ENCODE assay signal across 8 mouse cellular contexts in genomic region chr10:62980039-62980954, GRCm38 (mm10). TPM values are rescaled to one million over a fixed set of nuclear protein-coding genes. Genes with fewer than 3 reads are reported as not detected.
DNase-seq lines count a peak whose midpoint lies in the region; ATAC-seq lines count a peak whose summit lies in the region.

Gene Rufy2 (plus strand): TSS chr10:62980223.

- ATAC-seq in hindbrain, embryonic 14.5 days (ENCODE audit: low FRiP score) = peak; percentile 93

- H3K9ac ChIP-seq in hindbrain, embryonic 14.5 days = peak within 1 kb of the TSS; percentile 80

- H3K4me1 ChIP-seq in hindbrain, embryonic 14.5 days (replicated peaks; ENCODE audit: control insufficient read depth, insufficient read depth, low read length) = peaks cover 11% of the 10 kb centered on the region; the same call in 1 of the 2 replicates

- H3K27ac ChIP-seq in hindbrain, embryonic 14.5 days = peak within 1 kb of the TSS; percentile 92

- H3K36me3 ChIP-seq in hindbrain, embryonic 14.5 days (replicated peaks; ENCODE audit: control insufficient read depth, insufficient read depth) = peaks cover 28% of the 10 kb centered on the region

- H3K4me3 ChIP-seq in hindbrain, embryonic 14.5 days (replicated peaks; ENCODE audit: low read length) = peak within 1 kb of the TSS; percentile 71

- no peaks in the 10 kb centered on the region for H3K9me3 ChIP-seq in hindbrain, embryonic 14.5 days (ENCODE audit: control insufficient read depth, low read length)

- H3K4me2 ChIP-seq in hindbrain, embryonic 14.5 days (replicated peaks) = peak within 1 kb of the TSS; percentile 59

- WGBS in hindbrain, embryonic 14.5 days = under 1% methylated on average over 77 of the region's 77 CpGs

- no peaks in the 10 kb centered on the region for H3K27me3 ChIP-seq in hindbrain, embryonic 14.5 days (ENCODE audit: control insufficient read depth, insufficient read depth, low read length)

- peak; percentile 88 for DNase-seq in T-cell, adult 2 months (ENCODE audit: low spot score)
- peak; percentile 97 to 99 for DNase-seq in cerebellum, postnatal 25 days
- peak; percentile 76 to 83 for DNase-seq in frontal cortex, postnatal 25 days (ENCODE audit: low spot score in 2 of 2)
- DNase-seq in hindbrain, embryonic 14.5 days (ENCODE audit: low spot score) = peak; percentile 92
- peak; percentile 85 to 88 for DNase-seq in layer of hippocampus, postnatal 36 days
- peak; percentile 75 for DNase-seq in lung, postnatal 25 days (ENCODE audit: low spot score)
- peak; percentile 69 for DNase-seq in retina, adult 2 months (ENCODE audit: low read depth, low spot score)
- peak; percentile 86 for DNase-seq in thymus, postnatal 25 days

RNA-seq across cellular contexts. Expression of gene Rufy2, which starts in this region (rescaled TPM):
- 58.5 and 59.6 TPM in 2 replicates for polyA plus RNA-seq in hindbrain, embryonic 14.5 days (2014; fragmentation: Nextera tagmentation; extraction: Ambion mirVana)
- 10 to 100 TPM; 63.8 to 77.0 TPM for total RNA-seq in layer of hippocampus, postnatal 36 days (2021)

Comparison
In these comparisons a context has a peak if more than half of its experiments do, and no peak if none do; other contexts are left out.
1. Peak in every context shown above with its lines: DNase-seq, ATAC-seq, H3K4me3 ChIP-seq and H3K27ac ChIP-seq.